Mouse (Mus musculus): ENCODE results near the gene Dnm3.

Gene Dnm3

DNA sequence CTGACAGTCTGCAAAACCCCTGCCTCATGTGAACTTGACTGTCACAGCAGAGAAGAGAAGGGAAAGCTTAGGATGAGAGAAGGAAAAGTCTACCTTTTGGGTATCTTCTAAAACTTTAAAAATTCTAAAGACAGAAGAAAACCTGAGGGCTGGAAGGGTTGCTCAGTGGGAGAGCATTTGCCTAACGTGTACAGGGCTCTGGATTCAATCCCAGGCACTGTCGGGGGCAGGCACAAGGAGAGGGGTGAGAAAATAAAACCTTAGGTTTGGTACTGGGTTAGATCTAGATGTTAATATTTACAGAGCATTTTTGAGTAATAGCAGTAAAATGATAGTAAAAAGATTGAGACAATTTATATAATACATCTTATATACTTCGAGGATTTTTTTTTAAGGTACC lies 353.4 kb downstream of the Dnm3 start:
- in situ Hi-C loops (cut with MseI, MboI): no loop called here

DNA sequence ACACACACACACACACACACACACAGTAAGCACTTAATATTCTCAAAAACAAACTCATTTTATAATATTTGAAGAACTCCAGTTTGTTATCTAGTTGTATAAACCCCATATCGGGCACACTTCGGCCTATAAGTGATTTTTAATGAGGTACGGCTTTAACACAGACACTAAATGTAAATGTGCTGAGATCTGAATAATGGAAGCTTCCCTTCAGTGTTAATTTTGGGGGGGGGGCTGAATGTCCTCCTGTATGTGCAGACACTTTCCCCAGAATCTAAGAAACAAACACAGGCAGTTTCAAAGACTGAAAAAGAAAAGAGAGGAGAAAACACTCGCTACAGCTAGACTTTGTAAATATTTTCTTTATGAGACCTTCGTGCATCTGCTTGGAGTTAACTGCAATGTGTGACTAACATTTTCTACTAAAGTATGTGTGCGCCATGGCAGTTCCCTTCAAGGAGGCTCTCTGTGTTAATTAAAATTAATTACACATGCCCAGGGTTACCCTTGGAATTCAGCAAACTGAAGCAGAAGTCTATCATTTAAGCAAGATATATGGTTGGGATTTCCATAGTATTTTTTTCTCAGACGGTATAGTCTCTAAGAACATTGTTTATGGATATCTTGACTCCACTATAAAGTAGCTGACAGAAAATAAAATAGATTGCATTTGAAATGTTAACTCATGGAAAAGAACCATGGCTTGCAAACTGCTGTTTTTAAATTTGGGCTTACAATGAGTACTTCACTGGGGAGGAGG lies 356.2 kb downstream of the Dnm3 start:
- in situ Hi-C loops (cut with MseI, MboI): no loop called here

DNA sequence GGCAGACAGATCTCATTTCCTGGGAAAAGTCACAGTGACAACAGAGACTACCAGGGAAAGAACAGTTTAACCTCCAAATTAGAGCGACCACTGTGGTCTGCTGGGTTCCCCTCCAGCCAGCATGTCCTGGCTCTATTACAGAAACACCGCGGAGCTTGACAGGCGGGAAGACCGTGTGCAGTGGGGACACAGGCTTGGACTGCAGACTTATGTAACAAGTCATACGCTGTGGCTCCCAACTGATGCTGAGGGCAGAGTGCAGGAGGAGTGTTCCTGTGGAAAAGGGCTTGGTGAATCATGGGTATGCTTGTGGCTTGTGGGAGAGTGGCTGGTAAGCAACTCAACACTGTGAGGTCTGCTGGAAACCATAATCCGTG lies 368.4 kb downstream of the Dnm3 start:
- in situ Hi-C loops (cut with MseI, MboI): no loop called here

DNA sequence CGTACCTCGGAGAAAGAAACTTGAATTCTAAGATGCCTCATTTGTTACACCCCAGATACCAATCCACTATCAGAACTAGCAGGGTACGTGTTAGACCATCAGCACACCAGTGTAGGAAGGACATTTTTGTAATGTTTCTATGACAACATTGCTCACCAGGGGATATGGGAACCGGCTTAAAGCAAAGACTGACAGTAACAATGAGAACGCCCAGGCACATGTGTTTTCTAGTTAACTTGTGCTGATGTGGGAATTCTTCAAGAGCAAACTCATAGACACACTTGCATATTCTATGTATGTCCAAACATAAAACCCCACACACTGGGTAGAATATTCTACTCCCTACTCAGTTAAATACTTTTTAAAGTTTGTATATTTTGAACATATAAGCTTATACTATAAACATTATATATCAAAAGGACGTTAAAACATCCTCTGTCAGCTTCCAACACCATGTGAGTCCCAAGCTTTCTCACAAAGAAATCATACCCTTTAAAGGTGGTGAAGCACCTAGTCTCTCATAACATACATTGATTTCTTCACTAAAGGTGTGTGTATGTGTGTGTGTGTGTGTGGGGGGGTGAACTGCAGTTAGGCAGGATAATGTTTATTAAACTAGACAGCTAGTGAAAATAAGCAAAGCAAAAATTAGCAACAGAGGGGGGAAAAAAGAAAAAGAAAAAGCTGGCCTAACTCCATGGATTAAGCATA lies 369.0 kb downstream of the Dnm3 start:
- in situ Hi-C loops (cut with MseI, MboI): no loop called here

DNA sequence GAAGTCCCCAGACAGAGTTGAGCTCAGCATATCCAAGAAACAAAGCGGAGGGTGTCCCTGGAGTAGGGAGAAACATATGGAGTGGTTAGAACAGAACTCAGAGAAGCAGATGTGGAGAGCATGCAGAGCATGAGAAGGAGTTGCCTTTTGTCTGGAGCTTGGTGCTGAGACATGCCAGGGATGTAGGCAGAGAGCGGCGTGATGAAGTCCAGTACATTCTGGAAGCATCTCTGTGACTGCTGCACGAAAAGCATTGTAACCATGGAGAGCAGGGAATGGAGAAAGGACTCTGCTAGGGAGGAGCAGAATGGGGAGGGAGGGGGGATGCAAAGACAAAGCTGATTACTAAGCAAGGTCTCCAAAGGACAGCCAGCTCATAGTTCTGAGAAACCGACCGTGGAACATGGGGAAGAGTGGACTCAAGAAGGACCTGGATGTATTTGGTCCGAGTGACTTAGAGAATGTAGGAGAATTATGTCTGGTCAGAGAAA lies 369.6 kb downstream of the Dnm3 start:
- in situ Hi-C loops (cut with MseI, MboI): no loop called here

DNA sequence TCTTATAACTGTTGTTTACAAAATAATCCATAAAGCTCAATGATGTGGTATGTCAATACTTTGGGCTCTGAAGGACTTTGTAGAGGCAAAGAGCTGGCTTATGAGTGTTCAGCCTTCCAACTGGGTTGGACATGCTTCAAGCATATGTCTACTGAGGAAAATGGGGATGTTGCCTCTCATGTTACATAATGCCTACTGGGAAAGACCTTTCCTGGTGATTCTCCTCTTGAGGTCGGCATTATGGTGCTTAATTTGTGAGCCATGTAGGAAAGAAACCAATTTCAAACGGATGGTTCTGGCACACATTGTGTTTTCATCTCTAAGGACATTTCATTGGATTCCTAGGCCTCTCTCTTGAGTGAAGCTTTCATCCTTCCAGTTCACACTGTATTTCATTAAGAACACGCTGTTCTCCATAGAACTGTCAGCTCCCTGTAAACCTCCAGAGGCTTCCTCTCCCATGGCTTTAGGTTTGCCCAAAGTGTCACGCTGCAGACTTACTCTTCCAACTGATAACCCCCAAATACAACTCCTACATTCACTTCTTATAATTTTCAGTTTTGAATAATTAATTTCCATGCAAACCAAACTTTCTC lies 370.7 kb downstream of the Dnm3 start:
- in situ Hi-C loops (cut with MseI, MboI): no loop called here

DNA sequence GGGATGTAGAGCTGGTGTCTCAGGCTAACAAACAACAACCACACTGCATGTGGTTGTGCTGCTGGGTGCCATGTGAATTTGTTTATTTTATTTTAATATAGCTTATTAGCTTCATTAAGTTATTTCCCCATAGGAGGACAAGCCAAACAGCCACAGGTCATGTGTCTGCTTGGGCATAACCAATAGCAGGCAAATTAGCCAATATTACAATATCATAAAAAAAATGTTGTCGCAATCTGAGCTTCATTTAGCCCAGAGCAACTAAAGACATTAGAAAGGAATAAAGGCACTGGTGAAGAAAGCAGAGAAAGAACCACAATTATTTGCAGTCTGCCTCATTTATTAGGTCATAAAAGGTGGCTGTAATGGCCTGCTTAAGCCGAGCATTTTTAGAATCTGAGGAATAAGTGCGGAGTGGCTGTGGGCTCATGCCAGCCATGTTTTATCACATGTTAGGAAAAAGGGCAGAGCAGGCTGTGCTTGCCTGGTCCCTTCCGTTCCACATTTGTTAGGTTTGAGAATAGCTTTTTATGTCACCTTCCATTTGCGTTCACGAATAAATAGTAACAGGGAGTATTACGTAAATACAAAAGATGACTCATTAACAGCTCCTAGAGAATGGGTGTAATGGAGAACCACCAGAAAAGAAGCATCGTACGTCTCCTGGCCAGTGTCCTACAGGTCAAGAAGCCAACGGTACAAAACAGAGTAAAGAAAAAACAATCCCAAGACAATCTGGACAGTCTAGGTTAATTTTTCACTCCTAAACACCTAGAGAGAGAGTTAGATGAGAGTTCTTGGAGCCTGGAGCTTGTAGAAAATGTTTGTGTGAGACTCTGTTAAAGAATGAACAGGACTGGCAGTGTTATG lies 376.6 kb downstream of the Dnm3 start:
- in situ Hi-C loops (cut with MseI, MboI): no loop called here

DNA sequence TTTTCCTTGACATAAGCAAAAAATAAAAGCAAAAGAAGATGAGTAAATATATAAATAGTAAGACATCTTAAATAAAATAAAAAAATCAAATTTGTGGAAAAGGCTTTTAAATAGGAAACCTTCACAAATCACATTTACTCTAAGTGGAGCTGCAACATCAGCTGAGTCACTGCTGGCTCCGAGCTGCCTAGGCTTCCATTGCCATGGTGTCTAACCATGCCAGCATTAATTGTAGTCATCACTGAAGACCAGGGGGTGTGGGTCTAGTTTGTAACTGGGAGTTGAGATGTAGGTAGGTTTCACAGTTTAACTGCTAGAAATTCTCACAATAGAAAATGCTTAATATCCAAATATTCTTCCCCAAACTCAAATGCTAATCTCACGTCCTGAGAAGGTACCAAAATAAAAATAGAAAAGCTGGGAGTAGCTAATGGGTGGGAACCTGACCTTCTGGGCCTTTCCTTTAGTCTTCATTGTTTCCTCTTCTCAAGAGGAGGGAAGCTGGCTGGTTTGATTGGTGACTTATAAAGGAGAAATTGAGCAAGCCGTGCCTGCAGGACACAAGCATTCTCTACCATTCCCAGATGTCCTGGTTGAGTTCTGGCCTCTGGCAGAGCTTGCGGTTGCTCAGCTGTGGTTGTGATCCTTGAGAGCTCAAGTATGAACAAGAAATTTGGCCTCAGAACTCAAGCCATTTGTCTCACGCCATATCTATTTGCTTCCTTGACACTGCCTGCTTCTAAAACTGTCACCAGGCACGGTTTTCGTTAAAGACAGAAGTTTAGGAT lies 377.6 kb downstream of the Dnm3 start:
- in situ Hi-C loops (cut with MseI, MboI): no loop called here

DNA sequence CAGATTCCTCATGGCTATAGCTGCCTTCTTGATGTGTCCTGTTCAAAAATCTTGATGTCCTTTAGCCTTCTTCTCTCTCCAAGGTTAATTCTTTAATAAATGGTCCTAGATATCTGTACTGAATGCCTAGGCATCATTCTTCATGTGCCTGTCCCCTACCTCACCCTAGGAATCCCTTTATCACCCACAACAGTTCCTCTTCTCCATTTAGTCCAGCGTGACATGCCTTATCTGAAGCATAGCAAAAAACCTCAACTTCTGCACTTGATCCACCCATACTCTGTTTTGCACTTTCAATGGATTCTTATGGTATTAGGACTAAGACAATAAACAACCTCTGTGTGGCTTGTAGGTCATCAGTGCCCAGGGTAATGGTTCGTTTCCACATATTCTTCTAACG lies 378.6 kb downstream of the Dnm3 start:
- in situ Hi-C loops (cut with MseI, MboI): no loop called here

DNA sequence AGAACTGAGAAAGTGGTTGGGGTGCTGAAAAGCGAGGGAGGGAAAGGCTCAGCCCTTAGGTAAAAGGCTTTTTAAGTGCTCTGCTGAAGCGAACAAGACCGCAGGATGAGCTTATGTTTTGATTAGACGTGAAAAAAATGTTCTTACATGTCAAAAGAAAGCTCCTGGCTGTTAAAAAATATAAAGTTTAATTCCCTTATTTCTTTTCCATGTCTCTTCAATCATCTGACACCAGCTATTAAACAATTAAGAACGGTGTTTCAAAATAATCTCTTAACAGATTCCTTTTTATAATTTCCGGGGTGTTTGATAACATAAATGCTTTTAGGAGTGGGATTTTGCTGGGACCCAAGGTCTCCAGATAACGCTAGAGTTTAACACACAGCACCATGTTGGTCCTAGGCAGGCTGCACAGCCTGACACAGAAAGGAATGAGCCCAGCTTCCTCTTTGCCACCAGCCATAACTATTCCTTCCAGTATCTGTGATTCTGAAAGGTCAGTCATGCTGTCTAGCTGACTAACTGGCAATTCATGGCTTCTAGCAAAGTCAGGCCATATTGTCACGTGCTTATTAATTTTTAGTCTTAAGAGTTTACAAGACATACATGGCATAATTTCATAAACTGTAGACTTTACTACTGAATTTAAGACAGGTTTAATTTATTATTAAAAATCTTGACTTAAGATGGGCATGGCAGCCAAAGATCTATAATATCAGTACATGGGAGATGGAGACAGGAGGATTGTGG lies 383.1 kb downstream of the Dnm3 start:
- in situ Hi-C loops (cut with MseI, MboI): no loop called here

DNA sequence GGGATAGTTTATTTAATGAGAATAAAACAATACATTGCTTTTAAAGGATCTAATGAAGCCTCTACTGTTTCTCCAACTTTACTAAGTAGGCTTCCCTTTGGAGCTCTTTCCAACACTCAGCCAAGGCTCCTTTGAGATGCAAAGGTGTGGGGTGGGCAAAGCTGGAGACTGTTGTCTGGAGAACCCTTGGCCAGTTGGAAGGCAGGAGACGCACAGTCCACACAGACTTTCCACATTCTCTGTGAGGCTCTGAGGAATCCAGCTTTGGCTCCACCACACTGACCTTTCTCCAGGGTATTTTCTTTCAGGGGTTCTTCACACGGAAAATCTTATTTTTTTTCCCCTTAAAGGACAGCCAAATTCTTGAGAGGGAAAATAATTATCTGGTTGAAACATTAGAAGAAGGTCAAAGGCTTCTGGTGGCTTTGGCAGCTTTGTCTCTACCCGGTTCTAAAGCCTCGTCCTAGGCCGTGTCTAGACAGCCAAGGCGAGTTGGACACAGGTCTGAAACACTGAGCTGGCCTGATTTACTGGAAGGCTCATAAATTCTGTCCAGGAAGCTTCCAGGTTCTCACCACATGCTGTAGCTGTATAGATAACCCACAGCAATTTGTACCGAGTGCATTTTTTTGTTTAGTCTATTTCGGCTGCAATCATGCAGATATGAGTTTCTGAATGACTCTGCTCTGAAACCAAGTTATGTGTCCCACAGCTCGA lies 383.9 kb downstream of the Dnm3 start:
- in situ Hi-C loops (cut with MseI, MboI): no loop called here

DNA sequence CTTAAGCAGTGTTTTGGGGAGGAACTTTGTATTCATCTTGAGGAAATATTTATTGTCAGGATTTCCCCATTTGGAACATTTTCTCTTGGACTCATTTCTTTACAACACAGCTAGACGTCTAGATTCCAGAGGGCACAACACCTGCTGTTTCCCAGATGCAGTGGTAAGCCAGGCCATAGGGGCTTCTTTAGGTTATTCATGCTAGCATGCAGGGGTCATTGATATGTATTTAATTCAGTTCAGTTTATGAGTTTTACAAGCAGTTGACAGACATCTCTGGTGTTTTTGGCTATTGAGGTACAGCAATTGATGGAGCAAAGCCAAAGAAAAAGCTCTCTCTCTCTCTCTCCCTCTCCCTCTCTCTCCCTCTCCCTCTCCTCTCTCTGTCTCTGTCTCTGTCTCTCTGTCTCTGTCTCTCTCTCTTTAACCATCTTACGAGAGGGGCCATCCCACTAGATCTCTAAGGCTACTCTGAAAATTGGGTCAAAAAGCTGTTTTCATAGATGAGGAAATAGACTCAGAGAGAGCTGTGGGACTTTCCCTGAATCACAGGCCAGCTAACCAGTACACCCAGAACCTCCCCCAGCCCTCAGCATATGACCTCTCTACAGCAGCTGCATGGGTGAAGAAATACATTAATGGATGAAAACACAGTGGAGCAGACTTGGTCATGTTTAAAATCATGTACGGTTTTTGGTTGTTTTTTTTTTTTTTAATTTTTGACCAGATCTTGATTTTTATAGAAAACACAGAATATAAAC lies 384.8 kb downstream of the Dnm3 start:
- in situ Hi-C loops (cut with MseI, MboI): no loop called here

DNA sequence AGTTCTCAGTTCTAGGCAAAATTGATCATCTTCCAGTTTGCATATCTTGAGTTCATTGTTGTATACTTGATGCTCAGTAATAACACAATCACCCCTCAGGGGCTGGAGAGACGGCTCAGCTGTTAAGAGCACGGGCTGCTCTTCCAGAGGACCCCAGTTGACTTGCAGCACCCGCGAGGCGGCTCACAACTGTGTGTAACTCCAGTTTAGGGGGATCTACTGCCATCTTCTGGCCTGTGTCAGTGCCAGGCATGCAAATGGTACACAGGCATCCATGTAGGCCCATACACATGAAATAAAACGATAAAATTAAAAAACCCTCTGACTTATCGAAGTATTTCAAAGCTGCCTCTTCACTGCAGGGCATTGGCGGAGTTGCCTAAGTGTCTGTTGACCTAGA lies 385.4 kb downstream of the Dnm3 start:
- in situ Hi-C loops (cut with MseI, MboI): no loop called here

DNA sequence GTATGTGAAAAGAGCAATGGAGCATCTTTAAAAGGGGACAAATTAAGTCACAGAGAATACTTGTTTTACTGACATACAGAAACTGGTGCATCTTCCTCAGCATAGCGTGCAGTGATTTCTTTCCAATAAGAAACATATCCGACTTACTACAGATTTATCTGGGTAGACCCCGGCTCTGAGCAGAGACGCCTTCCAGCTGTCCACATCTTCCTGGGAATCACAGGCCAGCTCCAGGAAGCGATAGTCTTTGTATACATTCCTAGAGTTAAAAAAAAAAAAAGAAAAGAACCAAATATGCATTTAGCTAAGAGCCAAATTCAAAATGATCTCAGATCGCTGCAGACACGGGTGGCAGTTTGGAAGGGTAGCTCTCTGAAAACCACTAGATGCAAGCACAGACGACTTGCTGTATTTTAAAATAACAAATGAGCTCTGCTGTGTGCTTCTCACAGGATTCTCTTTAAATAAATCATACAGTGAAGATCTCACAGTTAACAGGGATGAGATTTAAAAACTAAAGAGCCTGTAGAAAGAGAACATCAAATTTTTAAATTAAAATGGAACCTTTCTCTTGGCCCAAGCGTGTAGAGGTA lies 393.9 kb downstream of the Dnm3 start:
- in situ Hi-C loops (cut with MseI, MboI): no loop called here

DNA sequence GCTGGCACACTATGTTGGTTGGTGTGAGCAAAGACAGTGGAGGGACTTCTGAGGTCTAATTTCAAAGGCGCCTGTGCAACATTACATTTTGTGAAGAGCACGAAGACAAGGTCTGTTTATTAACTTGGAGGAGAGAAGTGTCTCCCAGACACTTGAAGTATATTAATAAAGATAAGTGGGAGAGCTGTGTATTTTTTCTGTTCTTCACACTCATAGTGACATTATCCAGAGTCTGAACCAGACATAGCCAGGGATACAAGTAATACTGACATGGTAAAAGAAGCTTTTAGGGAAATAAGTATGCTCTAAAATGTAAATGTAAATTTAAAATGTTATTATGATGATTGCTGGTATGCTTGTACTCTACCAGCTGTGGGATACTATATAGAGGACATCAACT lies 394.5 kb downstream of the Dnm3 start:
- in situ Hi-C loops (cut with MseI, MboI): no loop called here

DNA sequence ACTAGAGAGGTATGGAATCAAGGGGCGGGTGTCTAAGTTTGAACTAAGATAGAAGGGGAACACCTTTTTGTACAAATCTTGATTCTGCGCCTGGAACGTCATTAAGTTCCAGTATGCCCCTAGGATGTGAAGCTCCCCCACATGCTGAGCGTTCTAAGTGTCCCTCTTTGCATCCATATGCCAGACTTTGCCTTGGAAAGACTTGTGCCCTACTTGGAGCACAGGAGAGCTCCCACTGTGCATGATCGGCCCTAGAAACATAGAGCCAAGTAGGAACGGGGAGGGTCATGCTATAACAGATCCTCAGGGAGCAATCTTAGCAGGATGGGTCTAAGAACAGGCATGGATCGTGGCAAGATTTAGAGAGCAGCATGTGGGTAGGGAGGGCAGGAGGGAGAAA lies 395.1 kb downstream of the Dnm3 start:
- in situ Hi-C loops (cut with MseI, MboI): no loop called here

DNA sequence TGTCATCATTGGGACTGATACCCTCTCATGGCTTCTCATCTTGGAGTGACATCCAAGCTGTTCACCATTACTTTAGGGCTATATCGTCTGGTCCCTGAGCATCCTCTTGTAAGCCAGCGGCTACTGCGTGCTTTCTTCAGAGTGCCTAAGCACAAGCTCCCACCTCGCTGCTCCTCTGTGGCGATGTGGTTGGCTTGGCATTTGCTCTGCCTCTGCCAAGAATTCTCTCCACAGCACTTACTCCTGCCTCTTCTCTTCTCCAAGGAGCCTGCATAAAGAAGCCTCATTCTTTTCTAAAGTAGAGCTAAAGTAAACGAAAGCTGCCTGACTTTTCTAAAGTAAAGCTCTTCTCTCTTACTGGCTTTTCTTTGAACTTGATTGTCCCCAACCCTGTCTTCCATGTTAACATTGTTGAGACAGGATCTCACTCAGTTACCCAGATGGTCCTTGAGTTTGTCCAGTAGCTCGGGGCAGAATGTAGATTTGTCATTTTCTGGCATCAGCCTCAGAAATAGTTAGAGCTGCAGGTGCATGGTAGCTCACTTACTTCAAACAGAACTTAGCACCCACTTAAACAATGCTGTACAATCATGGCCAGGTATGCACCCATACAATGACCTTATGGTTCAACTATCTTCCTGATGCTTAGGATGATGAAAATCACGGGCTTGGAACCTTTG lies 396.0 kb downstream of the Dnm3 start:
- in situ Hi-C loops (cut with MseI, MboI): no loop called here

DNA sequence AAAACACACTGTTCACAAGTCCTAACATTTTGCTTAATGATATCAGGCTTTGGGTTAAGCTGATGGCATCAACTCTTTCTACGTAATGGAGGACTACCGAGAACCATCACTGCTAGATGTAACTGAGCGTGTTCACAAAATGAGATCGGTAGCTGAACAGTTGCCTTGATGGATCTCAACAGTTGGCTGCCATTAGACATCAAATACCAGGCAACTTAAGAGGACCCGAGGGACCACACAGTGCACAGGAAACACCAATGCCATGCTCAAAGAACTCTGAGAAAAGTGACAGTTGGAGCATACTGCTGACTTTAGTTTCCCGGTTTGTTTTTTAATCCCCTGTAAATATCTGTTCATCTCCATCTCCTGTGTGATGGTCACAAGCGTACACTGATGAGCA lies 397.8 kb downstream of the Dnm3 start:
- in situ Hi-C loops (cut with MseI, MboI): no loop called here
